Mouse (Mus musculus) erythroblast, embryonic 14.5 days (primary cell): ENCODE results near the gene Fam210b. TPM values are rescaled to one million over a fixed set of nuclear protein-coding genes. Genes with fewer than 3 reads are reported as not detected.
A peak's percentile ranks its signal among the peaks of the same experiment; 100 is the strongest.

Experiments
- H3K27me3 ChIP-seq: 2 replicates; pipeline ENCODE4 v1.6.1; 2012; ENCODE audit warnings: inconsistent platforms; ENCODE audit not compliant: control insufficient read depth
- H3K36me3 ChIP-seq: 2 replicates; pipeline ENCODE4 v1.6.1; 2012; ENCODE audit warnings: mild to moderate bottlenecking, inconsistent platforms; ENCODE audit not compliant: control insufficient read depth
- H3K4me1 ChIP-seq: 2 replicates; pipeline ENCODE4 v1.6.1; 2012; ENCODE audit warnings: inconsistent platforms; ENCODE audit not compliant: control insufficient read depth
- H3K4me3 ChIP-seq: replicated peaks from 2 replicates; pipeline ENCODE3; 2012; ENCODE audit warnings: moderate library complexity, mild to moderate bottlenecking, inconsistent platforms
- H3K9me3 ChIP-seq: 2 replicates; pipeline ENCODE4 v1.6.1; 2012; ENCODE audit warnings: low read length, inconsistent platforms, mixed read lengths; ENCODE audit not compliant: control insufficient read depth
- GATA1 ChIP-seq: IDR thresholded peaks from 2 replicates; pipeline ENCODE4 v1.6.1; 2012; ENCODE audit warnings: low read length, inconsistent platforms, mixed read lengths
- TAL1 ChIP-seq: IDR thresholded peaks from 3 replicates; pipeline ENCODE4 v1.6.1; 2012; ENCODE audit warnings: low read length, inconsistent platforms, mixed read lengths
- polyA plus RNA-seq: library from polyadenylated mRNA; stranded (reverse); fragments of >175 nt; gene quantifications from 2 replicates; pipeline ENCODE4 v1.2.3, GENCODE M21; 2012

The Fam210b gene
- polyA plus RNA-seq, 1 experiment = 48.5 TPM

DNA sequence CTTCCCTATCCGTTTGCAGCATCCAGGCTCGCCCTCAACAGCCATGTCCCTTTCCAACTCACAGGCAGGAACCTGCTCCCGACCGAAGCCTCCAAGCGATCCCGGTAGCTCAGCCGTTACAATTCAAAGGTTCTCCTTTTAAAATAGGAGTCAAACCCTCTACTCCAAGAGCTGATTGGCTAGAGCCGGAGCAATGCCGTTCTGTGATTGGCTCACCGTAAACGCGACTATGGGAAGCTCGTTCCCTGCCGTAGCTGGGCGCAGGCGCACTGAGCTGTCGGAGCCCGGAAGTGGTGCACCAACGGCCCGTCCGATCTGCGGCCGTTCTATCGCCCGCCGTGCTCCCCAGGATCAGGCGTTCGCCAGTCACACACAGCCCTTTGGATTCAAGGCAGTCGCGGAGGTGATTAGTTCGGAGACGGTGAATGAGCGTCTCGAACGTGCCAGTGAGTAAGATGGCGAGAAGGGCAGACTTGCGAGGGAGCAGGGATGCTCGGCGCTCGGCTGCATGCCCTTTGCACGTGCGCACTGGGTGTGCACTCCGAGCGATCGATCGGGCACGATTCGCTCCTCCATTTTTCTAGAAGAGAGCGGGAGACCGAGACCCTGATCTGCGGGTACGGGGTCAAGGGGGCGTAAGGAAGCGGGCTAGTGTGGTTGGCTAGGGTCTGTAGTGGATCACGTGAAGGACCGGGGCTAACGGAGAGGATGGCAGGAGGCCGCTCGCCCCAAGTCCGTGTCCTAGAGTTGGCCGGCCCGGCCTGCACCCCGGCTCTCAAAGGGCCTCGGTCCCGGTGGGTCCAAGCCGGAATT lies 25.3 kb downstream of the Fam210b start, which contains the start of the genes Aurka and Cstf1:
Gene Aurka (minus strand): TSS at position 125 of the 813 bp plus-strand sequence.
Gene Cstf1 (plus strand): TSS at position 271 of the 813 bp plus-strand sequence.
- peak within 1 kb of the TSS; percentile 79 for H3K4me3 ChIP-seq
- no peaks in the 10 kb centered on the region for H3K27me3 ChIP-seq
- H3K36me3 ChIP-seq = peaks cover 76% of the 10 kb centered on the region
- peaks cover 52% of the 10 kb centered on the region for H3K4me1 ChIP-seq
- TF ChIP-seq GATA1 = no peak
- TF ChIP-seq TAL1 = no peak
- no peaks in the 10 kb centered on the region for H3K9me3 ChIP-seq

DNA sequence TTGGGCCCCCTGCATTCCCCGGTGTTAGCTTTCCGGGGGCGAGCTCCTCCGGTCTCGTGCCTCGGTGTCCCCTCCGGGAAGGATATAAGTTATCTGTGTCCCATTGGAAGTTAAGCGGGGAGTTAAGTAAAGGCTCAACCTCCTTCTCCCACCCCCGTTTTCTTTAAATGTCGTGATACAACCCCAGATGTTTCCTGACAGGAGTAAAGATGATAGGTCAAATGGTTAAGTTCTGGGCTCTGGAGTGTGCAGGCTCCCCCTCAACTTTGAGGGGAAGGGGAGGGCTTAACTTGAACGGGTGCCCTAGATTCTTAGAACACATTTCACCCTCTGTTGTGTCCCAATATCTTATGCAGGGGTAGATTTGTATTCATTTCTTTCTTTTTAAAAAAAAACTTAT lies 25.9 kb downstream of the Fam210b start:
- Histone ChIP-seq H3K4me3 (peak overlapping the region; percentile 79), H3K9me3 (no peaks in the 10 kb centered on the region), H3K36me3 (peaks cover 76% of the 10 kb centered on the region), H3K4me1 (peaks cover 50% of the 10 kb centered on the region), H3K27me3 (no peaks in the 10 kb centered on the region)
- no peak for TF ChIP-seq TAL1
- TF ChIP-seq GATA1 = no peak

DNA sequence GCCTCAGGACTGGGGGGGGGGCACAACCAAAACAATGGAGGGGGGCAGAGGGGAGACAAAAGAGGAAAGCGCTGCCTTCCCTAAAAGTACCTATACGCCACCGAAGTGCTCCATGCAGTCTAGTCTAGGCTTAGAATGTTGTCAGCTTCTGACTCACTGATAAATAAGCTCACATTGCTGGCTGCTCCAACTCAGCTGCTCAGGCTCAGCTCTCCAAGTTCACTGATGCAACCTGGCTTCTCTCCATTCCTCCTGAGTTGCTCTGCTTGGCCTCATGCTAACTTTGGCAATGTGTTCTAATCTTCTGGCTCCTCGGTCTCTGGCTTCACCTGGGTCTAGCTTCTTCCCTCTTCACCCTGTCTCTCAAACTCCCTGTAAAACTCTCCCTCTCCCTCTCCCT lies 31.2 kb downstream of the Fam210b start:
- H3K27me3 ChIP-seq = no peaks in the 10 kb centered on the region
- no peak for TF ChIP-seq TAL1
- TF ChIP-seq GATA1 = no peak
- H3K9me3 ChIP-seq = no peaks in the 10 kb centered on the region
- peaks cover 92% of the 10 kb centered on the region for H3K36me3 ChIP-seq
- H3K4me3 ChIP-seq = no peak overlapping the region
- H3K4me1 ChIP-seq = peaks cover 14% of the 10 kb centered on the region

DNA sequence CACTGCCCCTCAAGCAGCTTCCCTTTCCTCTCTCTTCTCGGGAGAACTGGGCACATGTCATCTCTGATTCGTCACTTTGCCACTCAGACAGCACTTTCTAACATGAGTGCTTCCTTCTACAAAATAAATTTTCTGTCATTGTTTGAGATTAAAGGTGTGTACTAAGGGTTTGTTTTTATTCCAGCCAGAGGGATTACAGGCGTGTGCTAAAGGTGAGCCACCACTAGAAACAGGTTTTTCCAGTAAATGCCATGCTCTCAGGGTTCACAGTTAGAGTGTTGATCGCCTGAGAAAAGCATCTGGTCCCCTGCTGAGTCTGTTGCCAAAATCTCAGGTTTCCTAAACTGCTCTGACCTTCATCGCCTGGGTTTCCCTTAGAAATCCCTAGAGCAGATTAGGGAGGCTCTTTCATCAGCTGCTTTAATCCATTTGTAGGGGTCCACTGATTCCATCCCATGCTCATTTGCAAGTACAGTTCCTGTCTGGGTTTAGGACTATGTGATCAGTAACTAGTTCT lies 31.7 kb downstream of the Fam210b start:
- Histone ChIP-seq H3K9me3 (no peaks in the 10 kb centered on the region), H3K4me3 (no peak overlapping the region), H3K36me3 (peaks cover 97% of the 10 kb centered on the region), H3K27me3 (no peaks in the 10 kb centered on the region), H3K4me1 (peaks cover 9% of the 10 kb centered on the region)
- no peak for TF ChIP-seq GATA1
- no peak for TF ChIP-seq TAL1

DNA sequence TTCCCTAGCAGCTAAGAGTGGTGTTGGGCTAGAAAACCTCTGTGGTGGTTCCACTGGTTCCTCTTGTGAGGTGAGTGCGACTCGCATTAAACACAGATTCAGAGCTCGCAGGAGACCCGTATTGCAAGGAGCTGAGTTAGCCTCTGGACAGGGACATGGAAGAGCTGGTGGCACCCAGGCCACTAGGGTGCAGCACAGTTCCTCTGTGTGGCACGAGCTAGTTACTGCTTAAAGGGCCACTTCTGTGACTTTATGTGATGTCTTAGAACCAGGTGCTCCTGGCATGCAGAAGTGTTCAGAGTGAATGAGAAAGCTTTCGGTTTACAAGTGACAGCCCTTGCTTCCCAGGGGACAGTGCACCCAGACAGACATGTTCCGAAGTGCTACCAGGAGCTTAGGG lies 33.0 kb downstream of the Fam210b start:
- TF ChIP-seq TAL1 = no peak
- no peak for TF ChIP-seq GATA1
- H3K4me3 ChIP-seq = no peak overlapping the region
- H3K9me3 ChIP-seq = no peaks in the 10 kb centered on the region
- H3K36me3 ChIP-seq = peaks cover 96% of the 10 kb centered on the region
- no peaks in the 10 kb centered on the region for H3K27me3 ChIP-seq
- H3K4me1 ChIP-seq = no peaks in the 10 kb centered on the region; the same call in 1 of the 2 replicates

DNA sequence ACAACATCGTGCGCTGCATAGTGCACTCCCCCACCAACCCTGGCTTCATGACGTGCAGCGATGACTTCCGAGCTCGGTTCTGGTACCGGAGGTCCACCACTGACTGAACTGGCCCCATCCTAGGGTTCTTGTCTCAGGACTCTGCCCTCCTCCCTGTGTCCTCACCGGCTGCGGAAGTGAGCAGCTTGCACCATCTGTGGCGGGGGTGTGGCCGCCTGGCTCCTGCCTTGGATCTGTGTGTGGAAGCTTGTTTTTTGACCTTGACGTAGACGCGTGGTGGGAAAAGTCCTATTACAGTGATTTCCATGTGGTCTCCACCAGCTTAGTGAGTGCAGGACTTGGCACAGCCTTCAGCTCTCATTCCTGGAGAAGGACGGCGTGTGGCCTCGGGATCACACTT lies 35.1 kb downstream of the Fam210b start:
- Histone ChIP-seq H3K4me1 (no peaks in the 10 kb centered on the region), H3K27me3 (no peaks in the 10 kb centered on the region), H3K36me3 (peaks cover 77% of the 10 kb centered on the region), H3K9me3 (no peaks in the 10 kb centered on the region), H3K4me3 (no peak overlapping the region)
- TF ChIP-seq GATA1 (no peak), TAL1 (no peak)

DNA sequence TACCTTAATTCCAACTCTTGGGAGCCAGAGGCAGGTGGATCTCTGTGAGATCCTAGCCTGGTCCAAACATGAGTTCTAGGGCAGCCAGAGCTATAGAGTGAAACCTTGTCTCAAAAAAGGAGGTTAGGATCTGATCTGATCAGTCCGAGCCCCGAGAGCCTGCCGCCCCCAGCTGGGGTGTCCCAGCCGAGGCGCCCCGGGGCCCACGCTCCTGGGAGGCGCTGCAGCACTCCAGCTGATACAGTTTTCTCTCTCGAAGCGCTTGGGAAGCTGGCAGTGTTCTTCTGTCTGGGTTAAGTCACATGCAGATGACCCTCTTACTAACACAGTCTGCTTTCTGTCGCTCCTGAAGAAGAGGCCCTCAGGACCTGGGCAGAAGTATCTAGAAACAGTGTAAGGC lies 36.0 kb downstream of the Fam210b start:
- TF ChIP-seq GATA1 (no peak), TAL1 (no peak)
- Histone ChIP-seq H3K4me1 (no peaks in the 10 kb centered on the region), H3K36me3 (peaks cover 69% of the 10 kb centered on the region)

DNA sequence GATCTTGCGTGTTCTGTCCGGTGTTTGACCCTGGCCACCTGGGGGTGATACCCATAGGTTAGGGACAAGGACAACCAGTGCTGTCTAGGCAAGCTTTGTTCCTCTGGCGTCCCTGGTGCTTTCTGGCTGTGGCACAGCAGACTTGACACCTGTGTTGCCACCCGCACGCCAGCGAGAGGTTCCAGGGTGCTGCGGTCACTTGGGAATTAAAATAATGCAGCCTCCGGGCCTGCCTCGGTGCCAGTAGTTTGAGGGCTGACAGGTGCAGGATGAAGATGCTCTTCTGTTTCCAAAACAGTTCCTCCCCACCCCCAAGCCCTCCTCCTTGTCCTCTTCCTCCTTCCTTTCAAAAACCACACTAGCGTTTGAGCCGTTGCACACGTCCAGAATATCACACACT lies 36.5 kb downstream of the Fam210b start:
- H3K9me3 ChIP-seq = no peaks in the 10 kb centered on the region
- H3K4me1 ChIP-seq = no peaks in the 10 kb centered on the region
- no peaks in the 10 kb centered on the region for H3K27me3 ChIP-seq
- no peak overlapping the region for H3K4me3 ChIP-seq
- H3K36me3 ChIP-seq = peaks cover 63% of the 10 kb centered on the region
- TF ChIP-seq GATA1 = no peak
- no peak for TF ChIP-seq TAL1

More for the DNA sequence above, 36.0 kb downstream of the Fam210b start:
- H3K27me3 ChIP-seq = no peaks in the 10 kb centered on the region
- no peaks in the 10 kb centered on the region for H3K9me3 ChIP-seq
- H3K4me3 ChIP-seq = no peak overlapping the region

DNA sequence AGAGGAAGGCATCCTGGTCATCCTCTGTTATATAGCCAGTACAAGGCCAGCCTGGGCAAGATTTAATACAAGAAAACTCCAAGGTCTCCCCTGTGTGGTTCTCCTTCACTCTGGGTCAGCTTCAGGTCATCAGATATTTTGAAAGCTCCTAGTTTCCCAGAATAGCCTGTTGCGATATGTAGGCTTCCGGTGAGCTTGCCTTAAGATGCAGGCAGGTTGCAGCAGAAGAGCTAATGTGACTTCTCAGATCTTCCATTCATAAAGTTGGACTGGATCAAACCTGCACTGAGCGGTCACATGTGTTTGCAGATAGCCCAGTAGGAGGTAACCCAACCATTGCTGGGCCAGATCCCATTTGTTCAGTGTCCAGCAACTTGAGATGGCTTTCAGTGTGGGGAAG lies 39.4 kb downstream of the Fam210b start:
- no peak overlapping the region for H3K4me3 ChIP-seq
- TF ChIP-seq TAL1 (no peak), GATA1 (no peak)
- no peaks in the 10 kb centered on the region for H3K4me1 ChIP-seq
- H3K36me3 ChIP-seq = peaks cover 35% of the 10 kb centered on the region
- H3K27me3 ChIP-seq = no peaks in the 10 kb centered on the region
- no peaks in the 10 kb centered on the region for H3K9me3 ChIP-seq
